Mouse (Mus musculus) thymus, adult 18-20 months (tissue): Measurements from ENCODE around the gene Nyx.

Source experiments
- DNase-seq, 2 experiments: peaks; one replicate each; pipeline ENCODE4 v3.0.0; 2022; ENCODE audit warnings: mixed read lengths in 2 of 2

Nyx gene

DNA sequence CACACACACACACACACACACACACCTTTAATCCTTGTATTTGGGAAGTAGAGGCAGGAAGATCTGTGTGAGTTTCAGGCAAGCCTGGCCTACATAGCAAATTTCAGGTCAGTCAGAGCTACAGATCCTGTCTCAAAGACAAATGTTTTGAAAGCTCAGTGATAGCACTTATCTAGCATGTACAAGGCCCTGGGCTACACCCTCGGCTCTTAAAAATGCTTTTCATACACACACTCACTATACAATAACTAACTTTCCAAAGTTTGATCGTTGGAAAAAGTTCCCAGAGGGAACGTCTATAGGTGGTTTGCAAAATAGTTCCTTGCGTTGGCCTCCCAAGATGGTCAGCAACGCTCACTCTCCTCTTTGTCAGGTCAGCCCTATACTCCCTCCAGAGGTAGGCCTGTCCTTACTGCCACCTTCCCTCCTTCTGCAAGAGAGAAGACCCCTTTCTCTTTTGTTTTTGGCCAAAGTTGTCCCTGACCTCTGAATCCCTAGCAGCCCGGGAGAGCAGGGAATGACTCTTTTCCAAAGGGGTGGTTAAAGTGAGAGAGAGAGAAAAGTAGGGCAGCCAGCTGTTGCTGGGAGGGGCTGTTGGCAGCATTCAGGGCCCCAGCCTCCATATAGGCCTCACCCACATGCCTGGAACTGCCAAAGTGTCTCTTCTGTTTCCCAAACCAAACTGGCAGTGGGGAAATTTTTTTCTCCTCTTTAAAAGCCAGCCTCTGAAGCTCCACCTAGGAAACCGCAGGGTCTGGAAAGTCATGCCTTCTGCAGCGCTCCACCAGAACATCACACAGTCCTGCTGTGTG, 29.2 kb downstream of the Nyx start:
- no peak for DNase-seq

DNA sequence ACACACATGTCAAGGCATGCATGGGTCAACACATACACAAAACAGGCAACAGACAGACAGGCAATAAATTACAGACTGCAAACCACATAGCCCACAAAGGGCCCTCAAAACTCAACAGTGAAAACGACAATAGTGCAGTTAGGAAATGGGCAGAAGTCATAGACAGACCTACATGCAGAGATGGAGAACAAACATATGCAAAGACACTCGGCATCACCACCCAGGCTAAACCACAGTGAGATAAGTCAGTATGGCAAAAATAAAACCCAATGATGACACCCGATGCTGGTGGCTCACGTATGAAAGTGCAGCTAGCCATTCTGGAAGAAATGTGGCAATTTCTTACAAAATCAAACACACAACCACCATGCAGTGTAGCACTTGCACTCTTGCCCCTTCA, 34.4 kb downstream of the Nyx start:
- DNase-seq = no peak

DNA sequence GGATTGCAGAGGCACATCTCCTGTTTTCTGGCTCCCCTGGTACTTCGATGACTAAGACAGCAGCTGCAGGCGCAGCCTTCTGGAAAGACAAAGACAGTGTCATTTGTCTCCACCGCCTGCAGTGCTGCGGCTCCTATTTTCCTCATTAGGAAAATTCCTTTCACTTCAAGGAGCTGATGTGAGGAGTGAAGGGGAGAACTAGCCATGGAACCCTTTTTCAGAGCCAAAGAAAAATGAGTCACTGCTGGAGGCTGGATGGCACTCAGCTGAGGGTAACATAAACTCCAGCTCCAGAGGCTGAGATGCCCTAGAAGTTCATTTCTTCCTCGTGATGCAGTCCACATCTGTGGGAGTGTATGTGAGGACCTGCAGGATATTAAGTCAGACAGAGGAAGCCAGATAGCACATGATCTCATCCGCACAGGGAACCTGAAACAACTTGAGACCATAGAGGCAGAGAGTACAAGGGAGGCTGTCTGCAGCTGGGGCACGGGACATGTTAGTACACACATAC, 37.0 kb downstream of the Nyx start:
- no peak for DNase-seq

DNA sequence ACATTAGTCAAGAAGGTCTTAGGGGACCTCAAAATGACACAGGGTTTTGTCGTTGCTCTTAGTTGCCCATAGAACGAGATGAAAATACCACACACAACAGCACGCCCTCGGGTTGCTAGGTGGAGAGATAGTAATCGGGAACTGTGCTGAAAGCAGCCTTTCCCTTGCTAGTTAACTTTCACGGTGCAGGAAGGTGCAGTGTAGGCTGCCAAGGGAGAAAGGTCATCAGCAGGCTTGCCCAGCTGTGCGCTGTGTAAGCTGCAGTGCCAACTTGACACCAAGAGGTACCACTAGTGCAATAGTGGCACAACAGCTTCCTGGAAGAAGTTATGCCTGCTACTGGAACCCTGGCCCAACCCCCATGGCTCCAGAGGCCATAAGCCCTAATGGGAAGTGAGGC, 38.5 kb downstream of the Nyx start:
- DNase-seq = no peak

DNA sequence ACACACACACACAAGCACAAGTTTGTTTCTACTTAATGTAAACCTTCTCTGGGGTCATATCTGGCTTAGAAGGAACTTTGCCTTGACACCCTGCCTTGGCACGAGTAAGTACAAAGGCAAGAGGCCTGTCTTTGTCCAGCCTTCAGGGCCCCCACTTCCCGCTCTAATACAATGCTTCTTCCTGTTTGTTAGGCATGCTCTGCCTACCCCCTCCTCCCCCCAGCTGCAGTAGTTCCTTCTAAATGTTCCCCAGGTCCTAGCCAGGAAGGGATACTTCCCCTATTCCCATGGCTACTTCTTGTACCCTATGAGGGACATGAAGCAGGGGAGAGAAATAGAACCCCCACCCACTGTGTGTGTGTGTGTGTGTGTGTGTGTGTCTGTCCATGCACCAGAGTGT, 40.5 kb downstream of the Nyx start:
- DNase-seq = no peak

DNA sequence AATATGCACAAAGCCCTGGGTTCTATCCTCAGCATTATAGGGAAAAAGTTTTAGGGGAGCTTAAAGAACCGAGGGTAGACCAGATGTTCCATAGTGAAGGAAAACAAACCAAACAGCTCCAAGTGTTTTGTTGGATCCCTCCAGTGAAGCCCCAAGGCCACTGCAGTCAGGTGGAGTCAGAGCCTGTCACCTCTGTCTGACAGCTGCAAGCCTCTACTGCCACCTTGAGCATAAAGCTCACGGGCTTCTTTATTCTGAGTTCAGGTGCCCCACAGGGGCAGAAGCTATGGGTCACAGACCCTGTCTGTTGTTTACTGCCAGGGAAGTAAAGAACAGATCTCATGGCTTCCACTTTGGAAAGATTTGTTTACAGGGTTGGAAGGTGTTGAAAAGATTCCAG, 47.2 kb downstream of the Nyx start:
- DNase-seq = no peak

DNA sequence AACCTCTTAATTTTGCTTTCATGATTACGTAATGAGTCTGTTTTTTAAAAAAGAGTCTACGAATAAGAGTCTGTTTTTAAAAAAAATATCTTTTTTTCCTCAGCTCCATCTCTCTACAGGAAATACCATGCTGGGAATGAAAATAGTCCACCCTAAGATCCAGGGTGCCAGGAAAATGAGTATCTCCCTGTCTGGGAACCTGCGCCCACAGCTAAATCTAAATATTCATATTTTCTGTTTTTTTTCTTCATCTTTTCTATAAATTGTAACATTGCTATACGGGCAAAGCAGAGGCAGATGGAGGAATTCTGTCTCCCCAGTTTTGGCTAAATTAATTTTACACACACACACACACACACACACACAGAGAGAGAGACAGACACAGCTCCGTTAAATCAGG, 48.0 kb downstream of the Nyx start:
- DNase-seq = no peak

DNA sequence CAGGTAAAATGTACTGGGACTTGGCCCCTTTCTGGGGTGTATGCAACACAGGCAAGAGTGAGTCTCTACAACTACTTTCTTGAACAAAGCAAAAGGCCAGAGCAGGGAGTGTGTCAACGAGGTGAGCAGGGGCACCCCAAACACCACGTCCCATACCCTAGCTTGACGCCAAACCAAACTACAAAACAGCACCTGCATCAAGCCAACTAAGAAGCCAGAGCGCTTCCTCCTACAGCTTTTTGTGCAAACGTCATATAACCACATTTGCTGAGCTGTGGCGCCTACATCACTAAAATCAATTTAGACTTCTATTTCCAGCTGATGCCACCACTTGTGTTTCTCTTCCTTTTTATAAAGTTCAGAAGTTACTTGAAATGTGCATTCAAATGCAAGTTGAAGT, 50.5 kb downstream of the Nyx start:
- DNase-seq = peak in 1 of 2 experiments; percentile 49

DNA sequence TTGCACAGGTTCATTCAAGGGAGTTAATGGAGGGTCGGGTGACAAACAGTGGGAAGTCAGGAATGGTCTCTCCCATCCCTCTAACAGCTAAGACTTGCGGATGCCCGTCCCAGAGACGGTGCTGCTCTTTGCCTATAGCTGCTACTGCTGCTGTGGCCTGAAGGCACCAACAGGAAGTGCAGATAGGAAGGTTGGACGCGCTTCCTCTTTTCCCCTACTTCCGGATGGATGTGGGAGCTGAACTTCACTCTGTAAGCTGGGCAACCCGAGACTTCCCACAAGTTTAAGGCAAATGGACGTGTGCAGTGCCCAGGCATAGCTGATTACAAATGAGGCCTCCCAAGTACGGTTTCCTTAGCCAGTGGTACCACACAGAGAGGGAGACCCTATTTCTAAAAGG, 52.1 kb downstream of the Nyx start:
- no peak for DNase-seq

DNA sequence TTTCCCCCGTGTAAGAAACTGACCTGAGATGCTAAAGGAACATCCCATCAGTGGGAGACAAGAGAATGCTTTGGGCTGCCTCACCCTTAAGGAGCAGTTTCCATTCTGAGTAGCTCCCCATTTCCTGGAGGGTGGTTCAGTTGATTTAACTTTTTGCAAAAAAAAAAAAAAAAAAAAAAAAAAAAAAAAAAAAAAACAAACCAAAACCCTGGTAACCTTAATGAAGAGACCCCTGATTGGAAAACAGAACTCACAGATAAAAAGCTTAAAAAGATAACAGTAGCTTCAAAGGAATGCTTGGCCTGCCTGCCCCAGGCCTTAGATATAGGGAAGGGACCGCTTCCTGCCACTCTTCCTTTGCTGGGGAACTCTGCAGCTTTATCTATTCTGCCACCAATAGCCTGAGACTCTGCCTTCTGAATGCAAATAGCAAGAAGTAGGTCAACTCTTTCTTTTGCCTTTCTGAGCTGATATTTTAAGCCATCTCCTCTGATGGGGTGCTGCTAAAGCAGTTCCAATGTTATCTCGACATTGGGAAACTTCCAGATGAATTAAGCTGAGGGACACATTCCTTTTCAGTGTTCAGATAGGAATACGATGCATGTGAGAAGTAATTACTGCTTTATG, 53.0 kb downstream of the Nyx start:
- no peak for DNase-seq

DNA sequence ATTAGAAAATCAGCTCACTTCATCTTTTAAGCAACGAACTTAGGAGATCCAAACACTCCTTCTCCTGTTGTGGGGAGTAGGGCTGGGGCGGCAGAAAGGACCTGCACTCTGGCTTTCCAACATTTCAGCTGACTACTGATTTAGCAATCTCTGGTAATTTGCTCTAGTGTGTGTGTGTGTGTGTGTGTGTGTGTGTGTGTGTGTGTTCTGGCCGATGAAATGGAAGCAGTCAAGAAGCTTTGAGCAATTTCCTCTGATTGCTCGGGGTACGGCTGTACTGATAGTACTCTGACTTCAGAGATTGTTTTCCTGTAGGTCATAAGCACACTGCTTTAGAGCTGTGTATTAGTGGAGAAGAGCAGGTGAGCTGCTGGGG, 53.5 kb downstream of the Nyx start:
- DNase-seq = no peak

DNA sequence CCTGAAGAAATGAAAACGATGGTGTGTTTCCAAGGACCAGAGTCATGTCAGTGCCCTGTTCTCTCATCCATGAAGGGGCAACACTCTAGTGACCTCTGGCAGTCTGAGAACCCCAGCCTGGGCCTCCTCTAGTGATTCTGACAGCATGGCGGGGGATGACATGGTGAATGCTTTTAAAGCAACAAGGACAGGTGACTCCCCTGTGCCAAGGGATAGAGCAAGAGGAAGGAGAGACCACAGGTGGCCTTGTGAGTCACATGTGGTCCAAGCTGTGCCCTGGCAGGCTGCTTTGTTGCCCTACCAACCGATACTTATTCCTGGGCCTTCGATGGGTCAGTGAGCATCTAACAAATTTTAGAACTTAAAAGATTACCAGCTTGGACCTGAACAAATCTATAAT, 54.7 kb downstream of the Nyx start:
- no peak for DNase-seq

DNA sequence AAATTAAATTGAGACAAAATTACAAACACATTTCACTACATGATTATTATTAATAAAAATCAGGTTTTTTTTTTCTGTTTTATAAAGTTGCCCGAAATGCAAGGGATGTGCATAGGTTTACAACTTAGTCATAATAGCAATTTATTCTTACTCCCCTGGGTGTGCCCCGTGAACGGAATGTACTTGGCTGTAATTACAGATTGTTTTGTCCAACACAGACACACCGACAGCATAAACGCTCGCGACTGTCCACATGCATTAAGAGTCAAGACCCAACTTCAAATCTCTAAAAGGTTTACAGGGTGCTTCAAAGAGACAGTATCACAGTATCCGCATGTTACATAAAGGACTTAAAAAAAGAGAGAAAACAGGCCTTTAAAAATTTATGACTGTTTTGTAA, 55.4 kb downstream of the Nyx start:
- no peak for DNase-seq
